Mouse (Mus musculus) cortical plate, adult 2 months (tissue): Measurements from ENCODE around the gene Magix.

Experiments
- CTCF ChIP-seq: fragments of 200-500 bp; IDR thresholded peaks from 2 replicates; pipeline ENCODE4 v1.5.1; 2011; ENCODE audit warnings: mild to moderate bottlenecking, control low read depth, low read length; ENCODE audit not compliant: insufficient read depth; ENCODE audit errors: extremely low read depth
- POLR2A ChIP-seq: fragments of 200-500 bp; IDR thresholded peaks from 2 replicates; pipeline ENCODE4 v1.6.1; 2011; ENCODE audit warnings: mild to moderate bottlenecking, low read length, control low read depth; ENCODE audit not compliant: insufficient read depth; ENCODE audit errors: extremely low read depth

- TF ChIP-seq POLR2A, result no peak
- TF ChIP-seq CTCF, result no peak
Observed at GRCm38 (mm10) chrX:7696520-7696919, 15.5 kb upstream of the Magix start.
